Mouse (Mus musculus): ENCODE results near the gene Atp13a3. TPM values are rescaled to one million over a fixed set of nuclear protein-coding genes. Genes with fewer than 3 reads are reported as not detected.
"Not testable (repeated sequence)": the region's sequence is repeated elsewhere in the genome, so short reads cannot be mapped to it uniquely, and the experiment has no call there.

Gene Atp13a3
- total RNA-seq (2021) = 10 to 100 TPM; 65.0 to 70.9 TPM
- long read RNA-seq, experiment 1, partial matches to known transcripts = 0 of 3 reads
- long read RNA-seq, experiment 1, other reads (novel, unspliced or antisense) = 3 of 3 reads
- long read RNA-seq, experiment 2, partial matches to known transcripts = 0 of 9 reads
- long read RNA-seq, experiment 2, other reads (novel, unspliced or antisense) = 9 of 9 reads

DNA sequence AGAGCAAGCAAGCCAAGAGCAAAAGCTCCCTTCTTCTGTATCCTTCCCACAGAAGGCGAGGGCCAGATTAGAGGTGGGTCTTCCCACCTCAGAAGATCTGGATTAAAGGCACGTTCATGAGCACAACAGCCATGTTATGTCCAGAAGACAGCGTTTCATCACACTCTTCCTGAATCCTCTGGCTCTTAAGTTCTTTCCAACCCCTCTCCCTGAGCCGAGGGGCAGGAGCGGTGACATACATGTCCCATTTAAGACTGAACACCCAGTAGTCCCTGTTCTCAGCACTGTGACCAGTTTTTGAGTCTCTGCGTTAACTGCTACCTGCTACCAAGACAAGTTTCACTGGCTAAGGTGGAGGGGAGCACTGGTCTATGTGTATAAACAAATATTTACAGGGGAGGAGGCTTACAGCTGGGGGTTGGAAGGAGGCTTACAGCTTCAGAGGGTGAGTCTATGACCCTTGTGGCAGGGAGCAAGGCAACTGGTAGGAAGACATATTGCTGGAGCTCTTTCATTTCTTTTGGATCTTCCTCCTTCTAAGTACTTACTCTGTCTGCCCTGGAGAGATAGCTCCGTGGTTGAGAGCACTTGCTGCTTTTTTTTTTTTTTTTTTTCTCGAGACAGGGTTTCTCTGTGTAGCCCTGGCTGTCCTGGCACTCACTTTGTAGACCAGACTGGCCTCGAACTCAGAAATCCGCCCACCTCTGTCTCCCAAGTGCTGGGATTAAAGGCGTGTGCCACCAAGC is at the start of gene Atp13a3:
Gene Atp13a3, minus strand, starts transcription at position 51 of the 746 bp plus-strand sequence.
- no peak for DNase-seq (ENCODE audit: low spot score in 2 of 2)

DNA sequence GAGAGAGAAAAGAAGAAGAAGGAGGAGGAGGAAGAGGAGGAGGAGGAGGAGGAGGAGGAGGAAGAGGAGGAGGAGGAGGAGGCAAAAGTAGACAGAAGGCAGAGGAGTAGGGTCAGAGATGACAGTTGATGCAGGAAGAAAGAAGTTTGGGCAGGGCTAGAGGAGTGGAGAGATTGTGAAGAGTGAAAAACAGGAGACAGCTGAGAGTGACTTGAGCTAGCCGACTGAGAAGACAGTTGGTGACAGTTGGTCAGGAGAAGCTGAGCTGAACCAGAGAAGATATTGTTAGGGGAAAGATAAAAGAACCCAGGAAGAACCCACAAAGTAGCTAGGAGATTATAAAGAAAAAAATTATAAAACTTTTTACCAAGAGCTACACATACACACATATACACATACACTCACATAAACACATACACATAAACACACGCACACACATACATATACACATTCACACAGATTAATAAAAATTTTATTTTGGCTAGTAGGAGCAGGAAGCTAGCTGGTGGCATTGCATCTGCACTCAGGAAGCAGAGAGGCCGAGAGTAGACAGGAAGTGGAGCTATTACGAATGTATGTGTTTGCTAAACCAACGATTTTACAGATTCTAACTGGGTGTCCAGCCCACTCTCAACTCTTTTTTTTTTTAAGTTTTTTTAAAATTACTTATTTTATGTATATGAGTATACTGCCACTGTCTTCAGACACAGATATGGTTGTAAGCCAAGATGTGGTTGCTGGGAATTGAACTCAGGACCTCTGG is 47.6 kb upstream of the Atp13a3 start:
- no peak for DNase-seq (ENCODE audit: low spot score in 2 of 2)

DNA sequence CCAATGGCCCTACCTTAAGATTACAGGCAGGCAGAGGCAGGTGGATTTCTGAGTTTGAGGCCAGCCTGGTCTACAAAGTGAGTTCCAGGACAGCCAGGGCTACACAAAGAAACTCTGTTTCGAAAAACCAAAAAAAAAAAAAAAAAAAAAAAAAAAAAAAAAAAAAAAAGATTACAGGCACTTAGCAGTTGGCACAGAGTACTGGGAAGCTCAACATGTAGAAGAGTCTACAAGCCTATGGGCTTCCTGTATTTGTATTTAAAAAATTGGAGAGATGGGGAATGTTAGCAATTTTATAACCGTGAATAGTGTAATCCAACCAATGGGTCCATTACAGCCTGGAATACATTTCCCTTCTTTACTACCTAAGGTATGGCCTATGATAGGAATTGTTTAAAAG is 45.4 kb upstream of the Atp13a3 start:
- not testable (repeated sequence) for DNase-seq (ENCODE audit: low spot score in 2 of 2)

DNA sequence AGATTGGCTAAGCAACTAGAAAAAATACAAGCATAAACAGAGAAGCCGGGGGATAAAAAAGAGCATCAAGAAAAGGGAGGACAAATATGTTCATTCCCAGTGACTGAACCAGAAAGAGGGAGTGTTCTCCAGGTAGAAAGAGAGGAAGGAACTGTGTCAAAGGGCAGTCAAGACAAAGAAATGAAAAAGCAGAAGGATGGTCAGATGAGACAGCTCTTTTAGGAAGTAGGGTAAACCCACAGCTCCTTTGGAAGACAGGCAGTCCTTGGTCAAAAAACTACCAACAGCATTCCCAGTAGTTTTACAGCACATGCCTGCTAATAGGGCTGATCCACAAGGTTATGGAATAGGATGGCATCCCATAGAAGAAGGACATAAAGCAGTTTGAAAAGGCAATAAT is 43.2 kb upstream of the Atp13a3 start:
- DNase-seq (ENCODE audit: low spot score in 2 of 2) = no peak

DNA sequence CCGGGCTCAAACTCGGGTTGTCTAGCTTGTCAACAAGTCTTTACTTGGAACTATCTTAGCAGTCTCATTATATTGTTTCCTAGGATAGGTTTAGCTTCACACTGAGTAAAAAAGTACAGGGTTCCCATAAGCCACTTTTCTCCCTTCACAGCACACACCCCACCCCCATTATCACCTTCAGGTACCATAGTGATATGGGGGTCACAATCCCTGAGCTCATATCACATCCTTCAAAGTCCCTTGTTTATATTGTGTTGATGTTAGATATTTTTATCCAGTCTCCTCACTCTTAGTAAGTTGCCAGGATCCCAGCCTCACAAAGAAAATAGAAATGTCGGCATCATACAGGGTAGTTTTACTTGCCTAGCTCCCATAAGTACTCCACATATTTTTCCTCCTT is 42.4 kb upstream of the Atp13a3 start:
- no peak for DNase-seq (ENCODE audit: low spot score in 2 of 2)

DNA sequence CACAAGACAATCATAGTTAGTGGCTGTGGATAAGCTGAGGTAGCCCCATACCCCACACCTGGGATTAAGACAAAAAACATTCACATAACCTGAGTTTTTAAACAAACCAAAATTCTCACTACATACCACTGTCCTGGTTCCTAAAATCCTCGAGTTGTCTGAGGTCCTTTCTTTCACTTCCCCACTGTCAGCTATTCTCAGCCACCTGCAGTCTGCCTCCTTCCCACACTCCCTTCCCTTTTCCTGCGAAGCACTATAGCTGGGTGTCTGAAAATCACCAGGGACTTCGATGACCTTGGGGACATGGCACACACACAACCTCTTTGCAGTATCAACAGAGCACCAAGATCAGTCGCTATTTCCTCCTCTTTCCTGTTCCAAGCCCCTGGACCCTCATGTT is 41.9 kb upstream of the Atp13a3 start:
- no peak for DNase-seq (ENCODE audit: low spot score in 2 of 2)

DNA sequence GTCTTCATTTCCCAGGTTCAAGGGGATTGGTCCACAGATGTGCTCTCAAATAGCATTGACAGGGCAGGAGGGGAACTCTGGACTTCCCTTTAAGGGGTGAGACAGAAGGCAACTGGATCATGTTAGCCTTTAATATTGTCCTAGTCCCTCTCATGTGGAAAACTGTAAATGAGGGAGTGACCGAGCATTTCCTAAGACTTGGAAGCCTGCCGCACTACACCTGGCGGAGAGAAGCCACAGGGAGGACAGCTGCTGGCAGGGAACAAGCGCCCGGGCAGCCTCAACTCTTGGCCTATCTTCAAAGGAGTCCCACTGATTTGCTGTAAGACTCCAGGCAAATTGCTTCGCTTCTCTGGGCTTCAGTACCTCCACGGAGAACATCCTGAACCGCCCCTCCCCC is 37.6 kb upstream of the Atp13a3 start:
- DNase-seq (ENCODE audit: low spot score in 2 of 2) = no peak

DNA sequence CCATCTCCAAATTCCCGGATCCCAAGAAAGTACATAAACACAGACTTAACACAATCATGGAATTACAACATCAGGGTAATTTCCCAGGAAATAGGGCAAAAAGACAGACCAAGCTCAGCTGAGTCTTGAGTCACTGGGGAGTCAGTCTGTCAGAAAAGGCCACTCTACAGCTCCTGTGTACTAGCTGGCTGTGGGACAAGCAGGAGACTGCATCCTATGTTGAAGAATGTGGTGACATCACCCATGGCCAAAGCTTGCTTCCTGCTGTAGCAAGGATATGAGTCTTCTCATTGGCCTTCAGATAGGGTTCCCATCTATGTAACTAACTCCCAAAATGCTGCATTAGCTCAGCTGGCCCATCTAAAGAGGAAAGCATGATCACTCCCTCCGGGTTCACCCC is 36.7 kb upstream of the Atp13a3 start:
- DNase-seq (ENCODE audit: low spot score in 2 of 2) = no peak

DNA sequence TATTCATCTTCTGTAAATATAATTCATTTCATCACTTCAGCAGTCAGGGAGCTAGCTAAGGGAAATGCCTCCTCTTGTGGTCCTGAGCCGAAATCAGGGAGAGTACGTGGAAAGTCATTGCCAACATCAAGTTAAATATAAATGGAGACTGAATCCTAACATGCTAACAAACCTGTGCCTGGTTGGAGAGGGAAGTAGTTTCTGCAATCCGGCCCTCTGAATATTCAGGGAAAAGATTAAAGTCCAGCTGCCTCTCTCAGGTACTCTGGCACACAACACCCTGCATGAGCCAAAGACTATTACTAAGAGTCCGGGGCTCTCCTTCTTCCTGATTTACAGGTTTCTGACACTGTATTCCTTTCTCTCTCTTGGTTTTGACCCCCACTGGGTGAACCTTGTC is 35.6 kb upstream of the Atp13a3 start:
- DNase-seq (ENCODE audit: low spot score in 2 of 2) = no peak

DNA sequence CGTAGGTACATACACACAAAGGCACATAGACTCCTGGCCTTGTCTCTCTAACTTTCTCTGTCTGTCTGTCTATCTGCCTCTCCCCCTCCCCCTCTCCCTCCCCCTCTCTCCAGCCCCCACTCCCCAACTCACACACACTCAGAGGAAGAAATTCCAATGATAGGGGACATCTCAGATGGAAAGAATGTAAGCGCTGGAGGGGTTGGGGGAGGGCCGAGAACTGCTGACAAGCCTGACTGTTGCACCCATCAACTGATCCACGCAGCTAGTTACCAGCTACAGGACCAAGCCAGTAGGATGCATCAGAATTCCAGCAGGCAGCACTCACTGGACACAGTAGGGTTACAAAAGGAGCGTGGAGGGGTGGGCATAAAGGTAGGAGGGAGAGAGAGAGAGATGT is 34.1 kb upstream of the Atp13a3 start:
- no peak for DNase-seq (ENCODE audit: low spot score in 2 of 2)

DNA sequence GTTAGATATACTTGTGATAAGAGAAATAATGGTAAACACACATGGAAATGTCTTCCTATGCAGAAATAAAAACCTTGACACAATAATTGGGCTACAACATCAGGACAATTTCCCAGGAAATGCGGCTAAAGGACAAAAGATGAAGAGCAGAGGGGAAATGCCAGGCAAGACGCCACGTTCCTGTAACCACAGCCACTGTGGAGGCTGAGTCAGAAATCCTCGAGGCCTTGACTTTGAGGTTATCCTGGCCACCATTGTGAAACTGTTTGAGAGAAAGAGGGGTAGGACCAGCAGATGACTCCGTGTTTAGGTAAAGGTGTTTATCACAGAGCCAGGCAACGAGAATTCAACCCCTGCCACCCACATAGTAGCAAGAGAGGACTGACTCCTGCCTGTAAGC is 33.6 kb upstream of the Atp13a3 start:
- DNase-seq (ENCODE audit: low spot score in 2 of 2) = no peak

DNA sequence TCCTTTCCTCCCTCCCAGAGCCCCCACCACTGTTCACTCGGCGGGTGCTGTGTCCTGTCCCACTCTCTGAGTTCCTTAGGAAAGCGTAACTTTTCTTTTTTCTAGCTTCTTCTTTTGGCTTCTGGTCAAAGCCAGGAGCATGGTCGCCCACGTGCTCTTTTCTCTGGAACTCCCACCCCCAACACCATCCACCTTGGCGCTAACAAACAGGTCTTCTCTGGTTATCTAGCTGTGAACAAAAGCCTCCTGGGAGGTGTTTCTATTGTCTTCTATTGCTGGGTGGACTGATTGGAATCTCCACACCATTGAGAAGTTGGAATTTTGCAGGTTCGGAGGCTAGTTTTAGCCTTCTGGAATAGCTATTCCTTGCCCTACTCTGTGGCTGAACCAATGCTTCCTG is 30.5 kb upstream of the Atp13a3 start:
- no peak for DNase-seq (ENCODE audit: low spot score in 2 of 2)

DNA sequence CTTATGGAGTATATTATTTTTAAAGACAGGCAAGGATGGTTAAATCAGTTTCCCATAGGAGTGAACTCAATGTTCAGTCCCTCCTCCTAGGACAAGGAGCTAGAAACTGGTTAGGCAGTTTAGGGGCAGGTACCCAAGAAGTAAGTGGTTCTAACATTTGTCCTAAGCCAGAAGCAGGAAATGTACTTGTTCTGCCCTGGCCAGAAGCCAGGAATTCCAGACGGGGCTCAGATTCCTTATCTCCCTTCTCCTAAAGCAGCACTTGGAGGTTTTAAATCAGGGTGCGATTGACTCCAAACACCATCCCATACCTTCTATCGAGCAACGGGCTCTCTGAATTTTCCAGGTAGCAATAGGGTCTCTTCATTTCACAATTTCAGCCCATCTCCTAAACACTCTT is 29.6 kb upstream of the Atp13a3 start:
- no peak for DNase-seq (ENCODE audit: low spot score in 2 of 2)

DNA sequence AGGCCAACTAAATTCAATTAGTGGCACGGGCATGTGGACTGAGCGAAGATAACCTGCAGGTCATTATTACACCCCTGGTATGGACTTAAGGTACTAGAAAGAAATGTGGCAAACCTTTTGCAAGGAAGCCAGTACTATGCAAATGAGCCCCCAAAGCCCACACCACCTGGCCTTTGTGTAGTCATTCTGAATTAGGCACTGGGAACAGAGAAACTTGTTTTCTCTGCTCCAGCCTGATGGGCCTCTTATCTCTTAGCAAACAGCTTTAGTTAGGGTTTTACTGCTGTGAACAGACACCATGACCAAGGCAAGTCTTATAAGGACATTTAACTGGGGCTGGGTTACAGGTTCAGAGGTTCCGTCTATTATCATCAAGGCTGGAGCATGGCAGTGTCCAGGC is 27.4 kb upstream of the Atp13a3 start:
- DNase-seq (ENCODE audit: low spot score in 2 of 2) = no peak

DNA sequence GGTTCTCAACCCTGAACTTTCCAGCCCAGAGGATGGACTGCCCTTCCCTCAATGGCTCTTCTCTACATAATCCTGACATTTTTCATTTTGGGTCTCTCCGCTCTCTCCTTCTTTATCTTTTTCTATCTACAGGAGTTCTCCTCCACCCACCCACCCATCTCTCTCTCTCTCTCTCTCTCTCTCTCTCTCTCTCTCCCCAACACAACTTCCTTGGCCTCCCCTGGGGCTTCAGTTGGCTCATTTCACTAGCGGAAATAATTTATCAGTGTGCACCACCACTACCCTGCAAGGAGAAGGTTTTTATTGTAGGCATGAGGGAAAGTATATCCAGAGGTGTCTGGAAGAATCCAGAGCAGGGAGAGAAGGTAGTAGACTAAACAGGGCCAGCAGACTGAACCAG is 26.3 kb upstream of the Atp13a3 start:
- no peak for DNase-seq (ENCODE audit: low spot score in 2 of 2)

DNA sequence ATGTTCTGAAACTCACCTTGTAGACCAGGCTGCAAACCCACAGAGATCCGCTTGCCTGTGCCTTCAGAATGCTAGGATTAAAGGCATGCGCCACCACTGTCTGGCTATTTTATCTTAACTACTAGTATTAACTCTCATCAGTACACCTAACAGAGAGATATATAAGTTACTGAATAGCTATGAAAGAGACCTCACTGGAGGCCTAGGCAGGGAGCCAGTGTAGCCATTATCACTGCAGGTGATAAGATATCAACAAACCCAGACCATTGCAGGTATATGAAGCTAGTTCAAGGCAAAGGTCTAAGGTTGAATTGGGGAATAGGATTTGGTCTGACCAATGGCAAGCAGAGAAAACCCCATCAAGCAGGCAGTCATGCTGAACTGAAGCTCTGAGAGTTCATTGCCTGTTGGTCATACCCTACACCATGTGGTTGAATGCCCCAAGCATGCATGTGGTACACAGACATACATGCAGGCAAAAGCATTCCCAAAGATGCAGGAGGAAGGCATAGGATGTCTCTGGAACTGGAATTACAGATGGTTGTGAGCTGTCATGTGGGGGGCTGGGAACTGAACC is 24.8 kb upstream of the Atp13a3 start:
- DNase-seq (ENCODE audit: low spot score in 2 of 2) = no peak

DNA sequence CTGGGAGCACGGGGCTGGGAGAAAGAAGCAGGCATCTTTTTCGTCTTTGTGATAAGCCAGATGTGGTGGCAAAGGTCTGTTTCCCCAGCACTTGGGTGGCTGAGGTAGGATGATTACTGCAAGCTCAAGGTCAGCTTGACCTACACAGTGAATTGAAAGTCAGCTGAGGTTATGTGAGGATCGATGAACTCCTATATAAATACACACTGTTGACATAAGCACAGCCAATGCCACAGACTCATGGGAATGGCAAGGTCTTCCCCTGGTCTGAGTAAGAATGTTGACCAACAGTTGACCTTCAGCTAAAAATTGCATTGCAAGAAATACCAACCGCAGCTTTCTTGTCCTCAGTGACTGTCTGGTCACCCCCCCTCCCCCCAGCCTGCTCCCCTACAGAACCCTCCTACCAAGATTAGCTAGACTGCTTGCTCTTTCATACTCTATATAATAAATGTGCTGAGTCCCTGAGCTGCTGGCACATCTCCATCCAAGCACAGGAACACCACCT is 23.0 kb upstream of the Atp13a3 start:
- no peak for DNase-seq (ENCODE audit: low spot score in 2 of 2)

DNA sequence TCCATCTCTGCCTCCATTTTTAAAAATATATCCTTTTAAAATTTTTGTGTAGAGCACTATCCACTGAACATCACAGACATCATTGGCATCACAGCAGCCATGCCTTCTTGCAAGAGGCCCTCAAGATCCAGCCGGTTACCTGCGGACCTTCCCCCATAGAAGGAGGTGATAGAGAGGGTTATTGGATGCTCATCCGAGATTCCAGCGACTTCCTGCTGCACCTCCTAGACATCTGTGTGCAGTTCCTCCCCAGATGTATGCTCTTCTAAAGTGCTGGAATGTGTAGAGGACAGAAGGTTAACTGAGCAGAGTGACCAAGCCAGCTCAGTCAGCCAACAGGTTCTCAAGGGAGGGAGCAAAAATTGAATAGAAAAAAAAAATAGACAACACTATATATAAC is 21.7 kb upstream of the Atp13a3 start:
- no peak for DNase-seq (ENCODE audit: low spot score in 2 of 2)

DNA sequence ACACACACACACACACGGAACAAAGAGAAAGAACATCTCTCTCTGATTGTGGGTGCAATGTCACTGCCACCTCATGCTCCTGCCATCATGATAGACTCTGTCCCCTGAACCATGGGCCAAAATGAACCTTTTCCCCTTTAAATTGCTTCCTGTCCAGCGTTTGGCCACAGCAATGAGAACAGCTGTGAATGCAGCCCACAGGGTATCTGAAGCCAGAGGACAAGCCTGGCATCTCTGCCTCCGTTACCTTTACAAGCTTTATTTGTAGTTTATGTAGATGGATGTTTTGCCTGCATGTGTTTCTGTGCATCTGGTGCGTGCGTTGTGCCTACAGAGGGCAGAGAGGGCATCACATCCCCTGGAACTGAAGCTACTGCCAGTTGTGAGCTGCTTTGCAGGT is 21.2 kb upstream of the Atp13a3 start:
- DNase-seq (ENCODE audit: low spot score in 2 of 2) = no peak

DNA sequence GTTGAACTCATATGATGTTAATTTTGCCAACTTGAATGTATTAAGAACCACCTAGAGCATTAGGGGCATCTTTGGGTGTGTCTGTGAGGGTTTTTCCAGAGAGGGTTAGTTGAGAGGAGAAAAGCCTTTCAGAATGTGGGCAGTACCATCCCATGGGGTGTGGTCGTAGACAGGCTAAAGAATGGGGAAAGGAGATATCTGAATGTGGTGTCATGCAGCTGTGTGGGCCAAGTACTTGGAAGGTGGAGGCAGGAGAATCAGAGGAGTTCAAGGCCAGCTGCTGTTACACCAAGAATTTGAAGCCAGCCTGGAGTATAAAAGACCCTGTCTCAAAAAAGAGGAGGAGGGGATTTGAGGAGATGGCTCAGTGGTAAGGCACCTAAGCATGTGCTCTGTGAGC is 20.2 kb upstream of the Atp13a3 start:
- DNase-seq (ENCODE audit: low spot score in 2 of 2) = no peak

DNA sequence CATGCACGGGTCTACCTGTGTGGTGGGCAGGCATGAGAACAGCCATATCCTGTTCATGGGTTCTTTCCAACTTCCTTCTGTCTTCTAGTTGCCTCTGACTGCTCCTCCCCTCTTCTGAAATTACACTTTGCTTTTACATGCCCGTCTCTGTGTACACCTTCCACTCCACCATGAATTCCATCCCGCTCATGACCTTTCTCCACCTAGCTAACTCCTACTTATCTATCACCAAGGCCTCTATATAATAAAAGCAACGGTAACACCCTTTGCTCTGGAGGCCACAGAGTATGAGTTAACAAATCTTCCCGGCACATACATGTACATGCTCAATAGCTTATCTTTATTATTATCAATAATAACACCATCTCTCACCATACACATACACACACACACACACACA is 18.3 kb upstream of the Atp13a3 start:
- no peak for DNase-seq (ENCODE audit: low spot score in 2 of 2)

DNA sequence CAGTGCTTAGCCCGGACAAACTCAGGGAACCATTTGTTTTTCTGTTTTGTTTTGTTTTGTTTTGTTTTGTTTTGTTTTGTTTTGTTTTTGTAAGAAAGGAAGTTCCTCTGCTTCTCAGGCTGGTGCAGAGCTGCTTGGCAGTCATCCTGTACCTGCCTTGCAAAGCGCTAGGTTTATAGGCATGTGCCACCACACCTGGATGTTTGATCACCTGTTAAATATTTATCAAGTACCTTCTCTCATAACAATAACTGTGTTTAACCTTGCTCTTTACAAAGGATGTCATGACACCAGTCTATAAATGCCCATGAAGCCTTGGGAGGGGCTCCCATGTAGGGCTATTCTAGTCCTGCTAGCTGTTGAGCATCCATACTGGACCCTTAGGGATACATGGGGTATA is 10.9 kb upstream of the Atp13a3 start:
- DNase-seq (ENCODE audit: low spot score in 2 of 2) = no peak
